Mouse (Mus musculus) intestine, embryonic 14.5 days (tissue): ENCODE measurements around the gene Rnf216. TPM values are rescaled to one million over a fixed set of nuclear protein-coding genes. Genes with fewer than 3 reads are reported as not detected.

ENCODE experiments used
- ATAC-seq: fragments of 200-750 bp; cut with Nextera tagmentation; replicated peaks from 2 replicates; pipeline ENCODE4 v1.8.0; 2017; ENCODE audit warnings: low read depth, moderate number of reproducible peaks, moderate TSS enrichment, moderate library complexity; ENCODE audit not compliant: low FRiP score, low TSS enrichment
- DNase-seq: peaks from one replicate; pipeline ENCODE4 v3.0.0-alpha.2; 2018; ENCODE audit warnings: low spot score
- H3K27ac ChIP-seq: fragments of 300-500 bp; sonication (generic); 2 replicates; pipeline ENCODE4 v1.5.1; 2014; ENCODE audit warnings: low read depth, mild to moderate bottlenecking, control low read depth
- H3K27me3 ChIP-seq: fragments of 300-500 bp; sonication (generic); replicated peaks from 2 replicates; pipeline ENCODE4 v1.6.1; 2014; ENCODE audit warnings: low read length, control low read depth; ENCODE audit not compliant: control insufficient read depth, insufficient read depth
- H3K36me3 ChIP-seq: fragments of 300-500 bp; sonication (generic); 2 replicates; pipeline ENCODE4 v1.6.1; 2014; ENCODE audit warnings: low read length, control low read depth; ENCODE audit not compliant: control insufficient read depth, insufficient read depth
- H3K4me1 ChIP-seq: fragments of 300-500 bp; sonication (generic); replicated peaks from 2 replicates; pipeline ENCODE4 v1.6.1; 2014; ENCODE audit warnings: low read length, control low read depth, mixed read lengths; ENCODE audit not compliant: control insufficient read depth, insufficient read depth
- H3K4me2 ChIP-seq: fragments of 300-500 bp; sonication (generic); 2 replicates; pipeline ENCODE4 v1.6.1; 2014; ENCODE audit warnings: low read length
- H3K4me3 ChIP-seq: fragments of 300-500 bp; sonication (generic); 2 replicates; pipeline ENCODE4 v1.5.1; 2014; ENCODE audit warnings: low read depth, low read length, control low read depth, mixed read lengths
- H3K9ac ChIP-seq: fragments of 300-500 bp; sonication (generic); 2 replicates; pipeline ENCODE4 v1.6.1; 2014; ENCODE audit warnings: mild to moderate bottlenecking, low read length
- H3K9me3 ChIP-seq: fragments of 300-500 bp; sonication (generic); 2 replicates; pipeline ENCODE4 v1.6.1; 2016; ENCODE audit warnings: low read length, control low read depth; ENCODE audit not compliant: control insufficient read depth
- WGBS: fragments of 180-500 bp; shearing (Covaris S2); extraction: QIAGEN DNeasy Blood & Tissue Kit; methylation state at CpG from one replicate; pipeline ENCODE4 v1.1.7; 2014; 5-methylcytosine and 5-hydroxymethylcytosine counted together
- polyA plus RNA-seq: library from polyadenylated mRNA; unstranded; fragments of >200 nt; fragmentation: Nextera tagmentation; extraction: Ambion mirVana; gene quantifications from 2 replicates; pipeline ENCODE4 v1.2.1, GENCODE M21; 2014

The Rnf216 gene
- polyA plus RNA-seq, 1 experiment from 2014 or later = 32.0 TPM

GRCm38 (mm10) chr5:143048232-143049012 lies 64.4 kb downstream of the Rnf216 start:
- H3K4me1 ChIP-seq = peaks cover 26% of the 10 kb centered on the region
- no peaks in the 10 kb centered on the region for H3K27me3 ChIP-seq
- ATAC-seq (no peak), DNase-seq (no peak)
- no peak overlapping the region for H3K4me2 ChIP-seq
- H3K36me3 ChIP-seq = peaks cover 28% of the 10 kb centered on the region
- H3K9me3 ChIP-seq = no peaks in the 10 kb centered on the region
- H3K27ac ChIP-seq = peak overlapping the region; percentile 57
- H3K9ac ChIP-seq = no peak overlapping the region
- H3K4me3 ChIP-seq = no peak overlapping the region

GRCm38 (mm10) chr5:143047586-143047985 lies 65.2 kb downstream of the Rnf216 start:
- Histone ChIP-seq H3K27me3 (no peaks in the 10 kb centered on the region), H3K9ac (no peak overlapping the region), H3K36me3 (peaks cover 33% of the 10 kb centered on the region), H3K27ac (peak overlapping the region; percentile 51), H3K4me1 (peaks cover 23% of the 10 kb centered on the region), H3K4me3 (no peak overlapping the region), H3K9me3 (no peaks in the 10 kb centered on the region), H3K4me2 (no peak overlapping the region)
- WGBS = 81% methylated on average over 1 of the region's 1 CpGs
- ATAC-seq (no peak), DNase-seq (no peak)

- 77% methylated on average over 2 of the region's 2 CpGs for WGBS
- H3K36me3 ChIP-seq = peaks cover 44% of the 10 kb centered on the region
These were observed 68.9 kb downstream of the Rnf216 start for GRCm38 (mm10) chr5:143043902-143044301.

GRCm38 (mm10) chr5:143043285-143043684 lies 69.5 kb downstream of the Rnf216 start:
- H3K27ac ChIP-seq = no peak overlapping the region
- 84% methylated on average over 2 of the region's 2 CpGs for WGBS
- DNase-seq = no peak
- H3K4me2 ChIP-seq = no peak overlapping the region
- H3K27me3 ChIP-seq = no peaks in the 10 kb centered on the region
- no peak overlapping the region for H3K4me3 ChIP-seq
- no peak overlapping the region for H3K9ac ChIP-seq
- no peak for ATAC-seq
- H3K4me1 ChIP-seq = 0 out of 2 replicates have a peak, but pooled peaks cover 5% of the 10 kb centered on the region
- H3K36me3 ChIP-seq = peaks cover 51% of the 10 kb centered on the region
- H3K9me3 ChIP-seq = no peaks in the 10 kb centered on the region

More at GRCm38 (mm10) chr5:143043902-143044301, 68.9 kb downstream of the Rnf216 start:
- Histone ChIP-seq H3K27ac (no peak overlapping the region), H3K4me1 (0 out of 2 replicates have a peak, but pooled peaks cover 8% of the 10 kb centered on the region), H3K4me2 (no peak overlapping the region), H3K27me3 (no peaks in the 10 kb centered on the region), H3K9me3 (no peaks in the 10 kb centered on the region), H3K4me3 (no peak overlapping the region), H3K9ac (no peak overlapping the region)
- ATAC-seq (no peak), DNase-seq (no peak)

- Histone ChIP-seq H3K9ac (no peak overlapping the region), H3K4me3 (no peak overlapping the region), H3K4me1 (no peaks in the 10 kb centered on the region), H3K27ac (no peak overlapping the region), H3K9me3 (no peaks in the 10 kb centered on the region), H3K27me3 (no peaks in the 10 kb centered on the region), H3K4me2 (no peak overlapping the region), H3K36me3 (peaks cover 33% of the 10 kb centered on the region; the same call in 1 of the 2 replicates)
- DNase-seq (no peak), ATAC-seq (no peak)
- 76% methylated on average over 4 of the region's 4 CpGs for WGBS
These were observed 74.0 kb downstream of the Rnf216 start for GRCm38 (mm10) chr5:143038794-143039193.

GRCm38 (mm10) chr5:143037201-143037600 lies 75.6 kb downstream of the Rnf216 start:
- ATAC-seq (no peak), DNase-seq (no peak)
- H3K9me3 ChIP-seq = no peaks in the 10 kb centered on the region
- no peak overlapping the region for H3K9ac ChIP-seq
- peaks cover 22% of the 10 kb centered on the region; the same call in 1 of the 2 replicates for H3K36me3 ChIP-seq
- no peaks in the 10 kb centered on the region; the same call in 1 of the 2 replicates for H3K4me1 ChIP-seq
- H3K27ac ChIP-seq = no peak overlapping the region
- no peak overlapping the region for H3K4me3 ChIP-seq
- WGBS = 22% methylated on average over 1 of the region's 1 CpGs
- H3K27me3 ChIP-seq = no peaks in the 10 kb centered on the region
- H3K4me2 ChIP-seq = no peak overlapping the region

- WGBS = 97% methylated on average over 1 of the region's 1 CpGs
- ATAC-seq = no peak
These were observed 76.7 kb downstream of the Rnf216 start for GRCm38 (mm10) chr5:143036052-143036451.

GRCm38 (mm10) chr5:143035271-143035670 lies 77.5 kb downstream of the Rnf216 start:
- DNase-seq (no peak), ATAC-seq (no peak)
- Histone ChIP-seq H3K4me3 (no peak overlapping the region), H3K4me2 (no peak overlapping the region), H3K4me1 (no peaks in the 10 kb centered on the region; the same call in none of the 2 replicates), H3K36me3 (peaks cover 8% of the 10 kb centered on the region; the same call in 1 of the 2 replicates), H3K9ac (no peak overlapping the region), H3K27me3 (no peaks in the 10 kb centered on the region), H3K9me3 (no peaks in the 10 kb centered on the region), H3K27ac (no peak overlapping the region)
- 89% methylated on average over 4 of the region's 4 CpGs for WGBS

More at GRCm38 (mm10) chr5:143036052-143036451, 76.7 kb downstream of the Rnf216 start:
- Histone ChIP-seq H3K9me3 (no peaks in the 10 kb centered on the region), H3K27ac (no peak overlapping the region), H3K4me2 (no peak overlapping the region), H3K36me3 (peaks cover 16% of the 10 kb centered on the region; the same call in 1 of the 2 replicates), H3K4me3 (no peak overlapping the region), H3K4me1 (no peaks in the 10 kb centered on the region; the same call in none of the 2 replicates), H3K9ac (no peak overlapping the region), H3K27me3 (no peaks in the 10 kb centered on the region)
- no peak for DNase-seq
